Mouse (Mus musculus) embryo, embryonic 11 days (tissue): Measurements from ENCODE around the gene Washc1.
"Not testable (repeated sequence)": the region's sequence is repeated elsewhere in the genome, so short reads cannot be mapped to it uniquely, and the experiment has no call there.

Experiments used
- DNase-seq: peaks from one replicate; pipeline ENCODE4 v3.0.0-alpha.2; 2015

Washc1 gene

DNA sequence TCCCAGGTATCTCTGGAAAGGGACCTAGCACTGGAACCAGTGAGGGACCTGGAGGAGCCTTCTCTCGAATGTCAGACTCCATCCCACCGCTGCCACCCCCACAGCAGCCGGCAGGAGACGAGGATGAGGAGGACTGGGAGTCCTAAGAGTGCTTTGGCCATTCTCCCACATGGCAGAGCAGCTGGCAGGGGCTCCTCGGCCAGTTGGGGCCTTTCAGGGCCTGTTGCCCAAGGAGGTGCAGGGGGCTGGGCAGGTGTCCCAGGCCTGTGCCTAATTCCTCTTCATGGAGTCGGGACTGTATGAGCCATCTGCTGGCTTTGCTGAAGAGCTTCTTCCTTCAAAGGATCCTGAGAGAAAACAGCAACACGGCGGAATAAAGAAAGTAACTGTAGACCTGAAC lies 7.6 kb downstream of the Washc1 start:
- no peak for DNase-seq

DNA sequence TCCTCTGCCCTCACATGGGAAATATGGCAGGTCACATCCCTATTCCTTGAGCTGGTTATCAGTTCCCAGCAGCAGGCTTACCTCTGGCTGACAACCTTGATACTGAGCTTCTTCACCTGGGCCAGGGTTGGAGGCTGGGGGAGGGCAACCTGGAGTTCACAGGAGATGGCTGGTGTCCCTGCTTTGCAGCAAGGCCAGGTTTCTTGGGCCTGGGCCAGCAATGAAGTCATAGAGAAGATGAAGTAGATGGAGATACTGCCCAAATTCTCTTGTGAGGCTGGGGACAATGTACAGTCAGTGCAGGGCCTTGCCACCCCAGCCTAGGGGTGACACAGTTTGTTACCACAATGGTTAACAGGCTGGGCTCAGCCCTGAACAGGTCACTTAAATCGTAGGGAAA lies 9.4 kb downstream of the Washc1 start:
- no peak for DNase-seq

DNA sequence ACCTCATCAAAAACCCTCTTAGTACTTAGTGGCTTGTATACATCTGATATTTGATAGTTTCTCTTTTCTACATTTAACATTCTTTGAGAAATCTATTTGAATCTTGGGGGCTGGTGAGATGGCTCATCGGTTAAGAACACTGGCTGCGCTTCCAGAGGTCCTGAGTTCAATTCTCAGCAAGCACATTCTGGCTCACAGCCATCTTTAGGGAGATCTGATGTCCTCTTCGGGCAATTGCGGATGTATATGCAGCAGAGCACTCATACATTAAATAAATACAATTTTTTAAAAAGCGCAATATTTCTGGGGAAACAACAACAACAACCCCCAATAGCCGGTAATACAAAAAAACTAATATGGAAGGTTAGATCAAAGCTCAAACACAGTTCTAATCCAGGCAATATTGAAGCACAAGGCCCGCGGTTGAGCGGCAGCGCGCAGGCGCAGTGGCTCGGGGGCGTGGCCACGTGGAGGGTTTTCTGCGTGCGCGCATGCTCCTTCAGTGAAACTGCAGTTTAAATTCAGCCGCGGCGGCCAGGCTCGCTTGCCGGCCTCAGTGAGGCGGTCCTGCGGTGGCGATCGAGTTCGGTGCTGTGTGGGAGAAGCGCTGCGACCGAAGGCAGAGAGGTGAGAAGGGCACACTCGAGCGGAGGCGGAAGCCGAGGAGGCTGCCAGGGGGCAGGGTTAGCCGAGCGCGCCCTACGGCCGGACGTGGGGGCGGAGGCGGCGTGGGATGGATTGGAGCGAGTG lies 11.9 kb downstream of the Washc1 start, which contains the start of gene Ddx11:
Gene Ddx11 (plus strand): TSS at position 455 of the 750 bp plus-strand sequence.
- peak; percentile 94 for DNase-seq

DNA sequence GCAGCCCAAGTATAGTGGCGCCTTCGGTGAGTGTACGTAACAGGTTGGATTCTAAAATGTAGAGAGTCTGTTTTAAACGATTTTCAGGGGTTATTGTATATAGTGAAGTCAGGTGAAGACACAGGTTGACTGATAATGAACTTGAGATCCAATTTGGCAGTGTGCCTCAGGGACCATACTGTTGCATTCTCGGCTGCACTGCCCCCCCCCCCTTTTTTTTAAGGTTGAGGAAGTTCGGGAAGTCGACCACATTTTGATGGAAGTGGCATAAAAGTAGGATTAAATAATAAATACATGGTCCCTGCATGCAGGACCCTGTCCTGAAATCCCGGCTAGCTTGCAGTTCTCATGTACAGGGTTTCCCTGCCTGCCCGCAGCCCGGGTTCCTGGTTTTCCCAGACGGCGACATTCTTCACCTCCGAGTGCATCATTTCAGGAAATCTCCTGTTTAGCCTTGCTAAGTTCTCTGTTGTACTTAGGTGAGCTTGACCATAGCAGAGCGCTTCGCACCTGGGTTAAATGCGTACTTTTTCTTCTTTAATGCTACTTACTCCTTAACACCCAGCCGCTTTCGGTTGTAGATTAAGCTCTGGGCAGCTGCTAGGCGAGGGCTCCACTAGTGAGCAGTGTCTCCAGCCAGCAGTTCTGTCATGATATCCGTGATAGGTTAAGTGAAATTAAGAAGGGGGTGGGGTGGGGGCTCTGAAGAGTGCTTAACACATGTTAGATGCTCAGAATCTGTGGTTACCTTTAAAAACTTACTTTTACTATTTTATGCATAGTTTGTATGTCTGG lies 12.7 kb downstream of the Washc1 start:
- DNase-seq: peak; percentile 61

DNA sequence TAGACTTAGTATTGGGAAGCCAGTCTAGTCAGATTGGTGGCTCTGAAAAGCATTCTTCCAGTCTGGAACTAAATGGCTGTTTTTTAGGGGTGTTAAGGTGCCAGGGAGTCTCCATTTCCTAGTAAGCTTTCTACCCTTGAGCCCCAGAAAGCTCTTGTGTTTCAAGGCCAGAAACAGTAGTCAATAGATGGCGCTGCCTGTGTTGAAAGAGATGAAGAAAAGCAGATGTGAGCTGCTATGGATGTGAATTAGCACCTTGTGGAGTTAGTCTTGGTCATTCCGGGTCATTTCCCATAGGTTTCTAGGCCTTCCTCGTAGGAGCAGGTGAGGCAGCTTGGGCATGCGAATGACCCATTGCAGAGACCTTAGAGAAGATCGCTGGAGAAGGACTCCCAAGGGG lies 13.9 kb downstream of the Washc1 start:
- DNase-seq: peak; percentile 45

DNA sequence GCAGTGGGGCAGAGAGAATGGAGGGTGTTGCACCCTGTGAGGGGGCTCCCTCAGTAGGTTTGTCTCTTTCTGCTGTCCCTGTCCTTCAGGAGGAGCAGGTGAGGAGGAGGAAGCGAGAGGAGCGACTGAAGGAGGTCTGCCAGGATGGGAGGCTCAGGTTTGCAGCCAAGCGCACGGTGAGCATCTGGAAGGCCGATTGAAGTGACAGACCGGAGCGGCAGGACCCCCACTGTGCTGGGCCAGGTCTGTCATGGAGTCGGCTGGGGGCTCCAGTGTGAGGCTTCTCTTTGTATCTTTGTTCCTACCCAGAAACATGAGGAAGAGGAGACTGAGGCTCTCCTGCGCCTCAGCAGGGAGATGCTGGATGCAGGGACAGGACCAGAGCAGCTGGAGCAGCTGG lies 19.0 kb downstream of the Washc1 start:
- DNase-seq: no peak

DNA sequence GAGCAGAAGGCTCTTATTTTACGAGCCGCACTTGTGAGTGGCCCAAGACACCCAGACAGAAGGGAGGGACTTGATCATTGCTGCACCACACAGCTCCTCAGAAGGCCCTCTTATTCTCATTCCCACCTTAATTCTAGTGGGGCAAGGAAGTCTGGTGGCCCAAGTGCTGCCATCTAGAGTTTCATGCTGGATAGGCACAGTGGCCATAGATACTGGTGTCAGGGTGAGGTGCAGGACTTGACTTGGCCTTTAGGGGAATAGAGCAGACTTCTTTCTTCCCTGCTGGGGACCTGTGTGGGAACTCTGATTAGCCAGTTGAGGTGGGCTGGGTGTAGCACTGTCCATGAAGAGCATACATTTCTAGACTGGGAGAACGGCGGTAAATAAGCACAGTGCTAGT lies 19.9 kb downstream of the Washc1 start:
- peak; percentile 24 for DNase-seq

DNA sequence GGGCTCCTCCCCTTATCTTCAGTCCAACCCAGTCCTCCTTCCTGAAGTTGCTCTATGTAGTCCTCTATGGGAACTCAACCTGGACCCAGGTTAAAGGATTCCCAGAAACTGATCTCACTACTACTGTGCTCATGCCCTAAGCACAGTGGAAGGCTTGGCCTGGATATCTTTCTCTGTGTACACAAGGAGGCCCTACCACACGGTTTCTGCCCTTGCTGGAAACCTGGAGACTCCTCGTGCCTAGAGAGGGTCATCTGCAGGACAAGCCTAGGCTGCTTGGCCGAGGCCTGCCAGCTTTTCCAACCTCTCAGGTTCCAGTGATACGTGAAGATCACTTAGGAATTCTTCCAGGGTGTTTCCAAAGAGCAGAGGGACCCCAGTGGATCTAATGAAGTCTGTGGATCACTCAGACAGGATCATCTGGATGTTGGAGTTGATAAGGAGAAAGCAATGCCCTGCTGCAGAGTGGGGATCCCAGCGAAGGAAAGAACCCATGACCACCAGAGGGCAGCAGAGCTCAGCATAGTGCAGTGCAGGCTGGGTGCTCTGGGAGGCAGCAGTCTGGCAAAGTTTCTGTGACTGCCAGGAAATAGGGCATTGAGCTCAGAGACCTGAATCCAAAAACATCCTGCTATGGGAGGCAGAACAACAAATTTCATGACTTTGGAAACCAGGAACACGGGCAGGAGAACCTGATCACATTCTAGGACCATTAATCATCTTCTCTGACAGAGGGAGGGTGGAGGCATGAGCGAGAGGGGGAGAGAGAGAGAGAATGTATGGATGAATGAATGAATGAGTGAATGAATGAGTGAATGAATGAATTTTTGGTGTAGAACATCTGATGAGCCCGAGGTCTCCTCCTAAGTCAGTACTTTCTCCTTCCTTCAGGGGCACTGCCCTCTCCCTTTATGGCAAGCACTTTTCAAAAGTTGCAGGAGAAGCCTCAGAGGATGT lies 41.6 kb downstream of the Washc1 start:
- not testable (repeated sequence) for DNase-seq

DNA sequence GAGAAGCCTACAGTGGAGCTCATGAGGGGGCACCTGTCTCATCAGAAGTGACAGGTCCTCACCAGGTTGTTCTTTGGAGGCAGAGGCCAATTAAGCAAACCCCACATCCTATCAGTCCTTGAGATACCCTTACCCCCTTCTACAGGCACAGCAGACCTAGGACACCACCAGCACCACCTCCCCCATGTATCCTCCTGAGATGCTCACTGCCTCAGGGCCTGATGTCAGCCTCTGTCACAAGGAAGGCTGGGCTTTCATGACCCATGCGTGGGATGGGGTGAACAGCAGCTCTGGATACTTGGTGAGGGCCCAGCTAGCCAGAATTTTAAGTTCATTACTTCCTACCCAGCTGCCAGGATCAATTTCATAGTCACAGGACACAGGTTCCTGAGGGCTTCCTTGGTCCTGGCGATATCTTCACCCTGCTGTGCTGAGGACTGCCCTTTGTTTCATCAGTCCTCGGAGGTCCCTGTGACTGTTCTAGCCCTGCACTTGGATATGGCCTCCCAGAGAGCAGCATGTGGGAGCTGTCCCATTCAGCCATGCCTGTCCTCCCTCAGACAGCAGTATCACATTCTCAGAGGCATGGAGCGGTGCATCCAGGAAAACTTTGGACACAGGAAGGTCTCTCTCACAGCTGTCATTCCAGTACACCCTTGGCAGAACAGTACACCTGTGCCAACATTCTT lies 42.5 kb downstream of the Washc1 start:
- not testable (repeated sequence) for DNase-seq

DNA sequence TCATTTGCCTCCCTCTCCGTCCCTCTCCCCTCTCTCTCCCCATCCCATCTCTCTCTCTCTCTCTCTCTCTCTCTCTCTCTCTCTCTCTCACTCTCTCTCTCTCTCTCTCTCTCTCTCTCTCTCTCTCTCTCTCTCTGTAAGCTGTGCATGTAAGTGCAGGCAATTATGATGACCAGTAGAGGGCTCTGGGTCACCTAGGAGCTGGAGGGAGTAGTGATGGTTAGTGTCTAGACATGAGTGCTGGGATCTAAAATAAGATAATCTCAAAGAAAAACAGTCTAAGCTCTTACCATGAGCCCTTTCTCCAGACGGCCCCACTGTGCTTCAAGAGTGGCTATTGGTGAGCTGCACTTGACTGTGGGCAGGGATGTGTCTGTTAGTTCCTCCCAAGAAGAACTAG lies 43.5 kb downstream of the Washc1 start:
- no peak for DNase-seq

DNA sequence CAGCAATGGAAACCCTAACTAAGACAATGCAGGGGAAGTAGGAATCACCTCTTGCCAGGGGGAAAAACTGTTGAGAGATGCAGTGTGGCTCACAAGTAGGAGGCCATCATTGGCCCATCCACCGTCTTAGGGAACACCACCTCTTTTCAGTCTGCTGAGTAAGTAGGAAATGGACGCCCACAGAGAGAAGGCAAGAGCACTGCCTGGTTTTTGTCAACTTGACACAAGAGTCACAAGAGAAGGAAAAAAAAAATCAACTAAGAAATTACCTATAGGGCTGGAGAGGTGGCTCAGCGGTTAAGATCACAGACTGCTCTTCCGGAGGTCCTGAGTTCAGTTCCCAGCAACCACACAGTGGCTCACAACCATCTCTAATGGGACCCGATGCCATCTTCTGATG lies 46.9 kb downstream of the Washc1 start:
- no peak for DNase-seq

DNA sequence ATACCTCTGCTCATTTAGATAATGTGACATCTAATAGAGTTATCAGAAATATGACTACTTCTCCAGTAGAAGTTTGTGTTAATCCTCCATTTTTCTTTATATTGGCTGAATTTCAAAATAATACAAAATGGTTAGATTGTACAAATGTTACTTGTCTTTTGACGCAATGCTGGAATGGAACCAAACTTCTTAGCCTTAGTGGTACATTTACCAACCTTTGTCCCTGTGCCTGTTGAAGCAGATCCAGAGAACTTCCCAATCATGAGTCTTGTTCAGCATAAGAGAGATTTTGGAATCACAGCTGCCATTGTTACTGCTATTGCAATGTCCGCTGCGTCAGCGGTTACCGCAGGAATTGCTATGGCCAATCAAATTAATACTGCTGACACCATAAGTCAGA lies 55.8 kb downstream of the Washc1 start:
- DNase-seq: not testable (repeated sequence)
